Mouse (Mus musculus) layer of hippocampus, postnatal 10 days (tissue): ENCODE measurements around the gene Olfr1352. TPM values are rescaled to one million over a fixed set of nuclear protein-coding genes. Genes with fewer than 3 reads are reported as not detected.
"Not testable (repeated sequence)": the region's sequence is repeated elsewhere in the genome, so short reads cannot be mapped to it uniquely, and the experiment has no call there.

Experiments
- DNase-seq, 2 experiments: peaks; one replicate each; pipeline ENCODE4 v3.0.0; 2021; ENCODE audit warnings: low spot score in 2 of 2
- long read RNA-seq: library from polyadenylated mRNA; stranded (forward); transcript quantifications from one replicate; pipeline ENCODE4 v2.0.0, GENCODE M21; 2023
- total RNA-seq, 2 experiments: library from RNA; stranded (reverse); gene quantifications; 2 replicates each; pipeline ENCODE4 v1.2.3; 2021

Gene Olfr1352
- not detected for total RNA-seq
- long read RNA-seq, result 0 reads

- no peak for DNase-seq
Observed at GRCm38 (mm10) chr10:78980750-78981149, at the start of gene Olfr1352. TSS of gene Olfr1352 (plus strand) at chr10:78981050.

DNA sequence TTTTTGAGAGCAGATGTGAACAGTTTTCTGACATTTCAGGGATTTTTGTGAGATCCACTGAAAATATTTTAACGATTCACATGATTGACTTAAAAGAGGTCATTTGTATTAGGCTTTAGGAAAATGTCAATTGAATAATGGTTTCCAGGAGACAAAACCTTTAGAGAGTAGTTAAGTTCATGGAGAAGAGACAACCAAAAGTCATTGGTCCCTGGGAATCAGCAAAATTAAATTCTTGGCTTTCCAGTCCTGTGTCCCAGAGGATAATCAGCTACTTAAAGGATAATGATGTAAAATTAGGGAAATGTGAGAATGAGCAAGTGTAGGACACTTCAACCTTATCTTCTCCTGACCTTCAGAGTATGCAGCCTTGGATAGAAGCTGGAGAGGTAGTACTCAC lies 30.5 kb upstream of the Olfr1352 start, which contains the start of gene Olfr8:
Gene Olfr8 (plus strand): TSS at position 301 of the 400 bp plus-strand sequence.
- DNase-seq, result not testable (repeated sequence)

DNA sequence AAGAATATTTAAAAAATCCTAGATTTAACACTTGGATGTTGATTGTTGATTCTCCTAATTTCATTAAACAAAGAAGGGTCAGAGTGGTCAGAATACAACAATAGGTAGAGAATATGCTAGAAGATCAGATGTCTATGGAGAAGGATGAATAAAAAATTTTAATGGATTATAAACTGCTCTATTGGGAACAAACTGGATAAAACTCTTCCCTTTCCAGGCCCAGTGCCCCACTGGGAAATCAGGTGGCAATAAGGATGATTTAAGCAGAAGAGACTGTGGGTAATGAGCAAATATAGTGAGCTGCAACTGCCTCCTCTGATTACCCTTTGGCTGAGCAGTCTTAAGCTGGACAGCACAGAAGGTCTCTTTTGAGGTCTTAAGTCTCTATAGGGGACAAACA lies 17.8 kb upstream of the Olfr1352 start, which contains the start of gene Olfr1353:
Gene Olfr1353 (plus strand): TSS at position 301 of the 400 bp plus-strand sequence.
- not testable (repeated sequence) for DNase-seq

DNA sequence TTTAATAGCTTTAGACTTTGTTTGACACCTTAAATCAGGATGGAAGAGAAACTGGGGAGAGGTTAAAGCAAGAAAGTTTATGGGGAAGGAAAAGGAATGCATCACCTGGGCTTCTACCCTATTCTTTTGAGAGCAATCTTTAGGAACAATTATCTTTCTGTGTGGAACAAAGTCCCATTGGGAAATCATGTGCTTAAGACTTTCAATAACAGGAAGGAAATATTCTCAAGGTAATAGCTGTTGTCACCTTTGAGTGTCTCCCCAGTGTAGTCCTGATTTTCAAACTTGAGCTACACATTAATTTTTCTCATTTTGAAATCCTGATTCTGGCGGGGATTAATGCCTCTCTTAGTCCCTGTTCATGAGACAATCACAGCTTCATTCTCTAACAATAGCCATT lies 31.3 kb downstream of the Olfr1352 start, which contains the start of gene Olfr1351:
Gene Olfr1351 (plus strand): TSS at position 301 of the 400 bp plus-strand sequence.
- no peak for DNase-seq

DNA sequence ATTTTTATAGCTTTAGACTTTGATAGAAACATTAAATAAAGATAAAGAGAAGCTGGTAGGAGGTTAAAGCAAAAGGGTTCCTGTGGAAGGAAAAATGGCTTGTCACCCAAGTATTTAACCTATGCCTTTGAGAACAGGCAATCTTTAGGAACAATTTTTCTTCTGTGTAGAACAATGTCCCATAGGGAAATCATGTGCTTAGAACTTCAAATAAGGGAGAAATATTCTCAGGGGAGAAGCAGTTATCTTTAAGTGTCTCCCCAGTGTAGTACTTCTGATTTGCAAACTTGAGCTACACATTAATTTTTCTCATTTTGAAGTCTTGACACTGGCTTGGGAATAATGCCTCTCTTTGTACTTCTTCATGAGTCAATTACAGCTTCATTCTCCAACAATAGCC lies 47.6 kb downstream of the Olfr1352 start, which contains the start of gene Olfr57:
Gene Olfr57 (plus strand): TSS at position 301 of the 400 bp plus-strand sequence.
- no peak for DNase-seq

Other genes starting within 250 kb of the Olfr1352 start
- gene Ccdc105, start 228.0 kb upstream of the Olfr1352 start, total RNA-seq, result not detected
- gene Slc1a6, start 200.6 kb upstream of the Olfr1352 start, total RNA-seq, result 10 to 100 TPM; 16.1 to 17.3 TPM
- not detected for gene Olfr1356, start 128.9 kb upstream of the Olfr1352 start, total RNA-seq
- not detected for gene Olfr1355, start 105.5 kb upstream of the Olfr1352 start, total RNA-seq
- gene Olfr1354, start 67.9 kb upstream of the Olfr1352 start, total RNA-seq, result not detected
- not detected for gene Olfr8, start 30.4 kb upstream of the Olfr1352 start, total RNA-seq
- not detected for gene Olfr1353, start 17.7 kb upstream of the Olfr1352 start, total RNA-seq
- not detected for gene Olfr1351, start 31.4 kb downstream of the Olfr1352 start, total RNA-seq
- not detected for gene Olfr57, start 47.7 kb downstream of the Olfr1352 start, total RNA-seq
- gene 2610008E11Rik, start 116.5 kb downstream of the Olfr1352 start, total RNA-seq, result 10 to 100 TPM; 28.4 to 28.6 TPM
- gene Vmn2r80, start 167.7 kb downstream of the Olfr1352 start, total RNA-seq, result not detected